Mouse (Mus musculus) layer of hippocampus, adult 18-20 months (tissue): ENCODE measurements at regions not wholly inside any gene's neighbourhood (a gene's known extent, or its start where the extent isn't known, plus 50 kb on each side); places are given as distances from the start of the nearest gene placed in this dataset.

Source experiments
- DNase-seq, 2 experiments: peaks; one replicate each; pipeline ENCODE4 v3.0.0; 2022; ENCODE audit warnings: low spot score in 2 of 2

DNA sequence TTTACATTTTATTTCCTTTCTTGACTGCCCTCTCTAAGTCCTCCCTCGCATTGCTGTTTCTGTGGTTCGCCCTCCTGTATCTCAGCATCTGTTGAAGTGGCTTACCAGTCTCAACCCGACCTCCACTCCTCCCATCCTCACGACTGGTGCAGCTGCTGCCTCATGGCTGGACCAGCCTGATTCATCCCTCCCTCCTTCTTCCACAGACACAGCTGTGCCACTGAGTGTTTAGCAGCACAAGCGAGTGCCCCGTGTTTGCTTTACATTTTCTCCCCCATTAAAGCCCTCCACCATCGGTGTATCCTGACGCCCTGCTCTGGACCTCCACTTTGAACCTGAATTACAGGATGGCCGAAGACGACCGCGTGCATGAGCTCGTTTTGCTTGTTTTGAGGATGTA lies 80.0 kb upstream of the Rbms3 start:
- DNase-seq: no peak

GRCm38 (mm10) chr9:117693001-117693400 lies 63.3 kb upstream of the Rbms3 start:
- DNase-seq: no peak

- DNase-seq: no peak
Observed at GRCm38 (mm10) chr9:117692486-117692885, 62.8 kb upstream of the Rbms3 start.

GRCm38 (mm10) chr9:117689946-117690345 lies 60.2 kb upstream of the Rbms3 start:
- DNase-seq: no peak
